Mouse (Mus musculus) lung, adult 10 weeks (tissue): ENCODE measurements around the gene Khdc1a. TPM values are rescaled to one million over a fixed set of nuclear protein-coding genes. Genes with fewer than 3 reads are reported as not detected.

ENCODE experiments used
- polyA plus RNA-seq: library from polyadenylated mRNA; stranded (reverse); fragments of 350-450 nt; fragmentation: Illumina TruSeq; extraction: RNeasy Lipid Tissue Mini Kit (QIAGEN cat#74804); gene quantifications from one replicate; pipeline ENCODE4 v1.2.3, GENCODE M21; 2014; ENCODE audit warnings: low read depth, low replicate concordance; ENCODE audit not compliant: insufficient read depth

Khdc1a gene
- polyA plus RNA-seq: 0.41 TPM

DNA sequence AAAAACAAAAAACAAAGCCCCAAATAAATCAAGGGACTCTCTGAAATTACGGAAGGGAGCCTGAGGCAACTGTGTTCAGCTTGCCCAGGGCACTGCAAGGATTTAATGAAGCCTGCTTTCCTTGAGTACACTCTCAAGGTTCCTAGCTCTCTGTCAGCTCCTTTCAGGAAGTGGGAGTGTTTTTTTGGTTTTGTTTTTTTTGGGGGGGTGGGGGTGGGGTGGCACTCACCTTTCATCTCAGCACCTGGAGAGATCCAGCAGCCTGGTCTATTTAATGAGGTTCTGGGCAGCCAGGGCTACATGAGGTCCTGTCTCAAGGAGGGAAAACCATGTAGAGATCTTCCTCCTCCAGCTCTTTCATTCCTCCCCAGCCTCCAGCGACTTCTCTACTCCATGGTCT lies at the start of gene Khdc1a:
Gene Khdc1a, plus strand, starts transcription at position 301 of the 400 bp plus-strand sequence.

DNA sequence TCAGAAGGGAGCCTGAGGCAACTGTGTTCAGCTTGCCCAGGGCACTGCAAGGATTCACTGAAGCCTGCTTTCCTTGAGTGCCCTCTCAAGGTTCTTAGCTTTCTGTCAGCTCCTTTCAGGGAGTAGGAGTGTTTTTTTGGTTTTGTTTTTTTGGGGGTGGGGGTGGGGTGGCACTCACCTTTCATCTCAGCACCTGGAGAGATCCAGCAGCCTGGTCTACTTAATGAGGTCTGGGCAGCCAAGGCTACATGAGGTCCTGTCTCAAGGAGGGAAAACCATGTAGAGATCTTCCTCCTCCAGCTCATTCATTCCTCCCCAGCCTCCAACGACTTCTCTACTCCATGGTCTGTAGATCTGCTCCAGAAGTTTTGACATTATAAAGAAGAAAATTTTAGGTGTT lies 18.6 kb downstream of the Khdc1a start, which contains the start of gene Khdc1c:
Gene Khdc1c, plus strand, starts transcription at position 301 of the 400 bp plus-strand sequence.

DNA sequence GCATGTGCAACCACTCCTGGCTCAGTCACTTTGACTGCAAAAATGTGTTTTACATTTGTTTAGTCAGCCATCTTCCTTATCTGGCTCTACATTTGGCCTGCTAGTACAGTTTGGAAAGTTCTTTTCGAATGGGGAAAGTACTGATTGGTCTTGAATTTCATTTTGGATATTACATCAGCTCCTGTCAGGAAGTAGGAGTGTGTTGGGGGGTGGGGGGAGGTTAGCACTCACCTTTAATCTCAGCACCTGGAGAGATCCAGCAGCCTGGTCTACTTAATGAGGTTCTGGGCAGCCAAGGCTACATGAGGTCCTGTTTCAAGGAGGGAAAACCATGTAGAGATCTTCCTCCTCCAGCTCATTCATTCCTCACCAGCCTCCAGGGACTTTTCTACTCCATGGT lies 33.8 kb downstream of the Khdc1a start, which contains the start of gene Khdc1b:
Gene Khdc1b, plus strand, starts transcription at position 301 of the 400 bp plus-strand sequence.

Other genes starting within 250 kb of the Khdc1a start
- gene Tmem14a, start 131.1 kb upstream of the Khdc1a start, polyA plus RNA-seq: 10.1 TPM
- gene Gsta3, start 109.1 kb upstream of the Khdc1a start, polyA plus RNA-seq: 285 TPM
- gene Khdc1c, start 18.7 kb downstream of the Khdc1a start, polyA plus RNA-seq: 0.12 TPM
- gene Khdc1b, start 33.9 kb downstream of the Khdc1a start, polyA plus RNA-seq: 0.10 TPM